Mouse (Mus musculus) macrophage (primary cell): ENCODE results near the gene Selp. TPM values are rescaled to one million over a fixed set of nuclear protein-coding genes. Genes with fewer than 3 reads are reported as not detected.

Source experiments
- H3K27ac ChIP-seq: fragments of 350-480 bp; formaldehyde crosslinking; 2 replicates; pipeline ENCODE4 v1.9.0; 2021
- H3K36me3 ChIP-seq: fragments of 350-480 bp; formaldehyde crosslinking; 2 replicates; pipeline ENCODE4 v1.9.0; 2021; ENCODE audit errors: inconsistent target
- H3K4me3 ChIP-seq: fragments of 350-480 bp; formaldehyde crosslinking; 2 replicates; pipeline ENCODE4 v1.9.0; 2021; ENCODE audit errors: inconsistent target
- H3K79me2 ChIP-seq: fragments of 350-480 bp; formaldehyde crosslinking; 2 replicates; pipeline ENCODE4 v1.9.0; 2021; ENCODE audit errors: inconsistent target
- WGBS: methylation state at CpG from one replicate; pipeline ENCODE4 v1.1.7; 2026; ENCODE audit warnings: inconsistent platforms; ENCODE audit not compliant: missing documents; 5-methylcytosine and 5-hydroxymethylcytosine counted together
- polyA plus RNA-seq: library from polyadenylated mRNA; stranded (reverse); fragments of 250-400 nt; gene quantifications from 3 replicates; pipeline ENCODE4 v1.2.4, GENCODE M21; 2018; ENCODE audit warnings: inconsistent platforms

Selp gene
- polyA plus RNA-seq, 1 experiment from 2014 or later = 0.69 TPM

DNA sequence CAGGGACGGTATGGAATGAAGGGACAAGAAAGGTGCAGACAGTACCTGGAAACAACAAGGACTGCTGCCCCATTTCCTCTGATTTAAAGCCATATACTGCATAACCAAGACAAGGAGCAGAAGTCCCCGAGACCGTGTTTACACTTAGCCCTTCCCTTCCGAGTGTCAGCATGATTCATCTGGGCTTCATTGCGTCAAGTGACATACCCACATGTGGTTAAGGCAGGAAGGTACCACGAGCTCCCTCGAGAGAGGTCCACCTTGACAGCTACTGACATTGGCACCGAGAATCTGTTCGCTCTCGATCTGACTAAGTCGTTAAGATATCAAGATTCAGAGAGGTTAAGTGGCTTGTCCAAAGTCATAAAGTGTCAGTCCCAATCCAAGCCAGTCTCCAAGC, 20.9 kb downstream of the Selp start:
- Histone ChIP-seq H3K4me3 (no peak overlapping the region), H3K27ac (peak overlapping the region; percentile 76), H3K79me2 (no peaks in the 10 kb centered on the region), H3K36me3 (no peaks in the 10 kb centered on the region)
- WGBS = 7% methylated on average over 11 of the region's 11 CpGs

GRCm38 (mm10) chr1:164136636-164137035, 21.6 kb downstream of the Selp start:
- no peaks in the 10 kb centered on the region for H3K79me2 ChIP-seq
- no peak overlapping the region for H3K4me3 ChIP-seq
- peak overlapping the region; percentile 76; the same call in 1 of the 2 replicates for H3K27ac ChIP-seq
- no peaks in the 10 kb centered on the region for H3K36me3 ChIP-seq
- 87% methylated on average over 6 of the region's 6 CpGs for WGBS

GRCm38 (mm10) chr1:164138365-164139130, 23.5 kb downstream of the Selp start:
- 4% methylated on average over 5 of the region's 5 CpGs for WGBS
- Histone ChIP-seq H3K27ac (no peak overlapping the region), H3K36me3 (no peaks in the 10 kb centered on the region), H3K79me2 (no peaks in the 10 kb centered on the region), H3K4me3 (no peak overlapping the region)

- WGBS = 75% methylated on average over 4 of the region's 4 CpGs
- Histone ChIP-seq H3K36me3 (no peaks in the 10 kb centered on the region), H3K79me2 (no peaks in the 10 kb centered on the region)
Observed at GRCm38 (mm10) chr1:164139464-164139863, 24.4 kb downstream of the Selp start.

DNA sequence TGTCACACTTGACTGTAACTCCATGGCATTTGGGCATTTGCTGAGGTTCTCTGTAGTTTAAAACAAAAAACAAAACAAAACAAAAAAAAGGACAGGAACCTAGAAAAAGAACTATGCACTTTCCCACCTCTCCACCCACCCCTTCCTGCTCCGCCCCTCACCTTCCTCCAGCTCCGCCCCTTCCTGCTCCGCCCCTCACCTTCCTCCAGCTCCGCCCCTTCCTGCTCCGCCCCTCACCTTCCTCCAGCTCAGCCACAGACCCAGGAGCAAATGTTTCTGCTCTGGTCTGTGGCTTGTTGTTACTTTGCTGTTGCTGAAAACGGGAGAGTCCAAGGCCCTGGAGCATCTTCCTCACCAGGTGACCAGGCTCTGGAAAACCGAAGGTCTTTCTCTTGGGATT, 34.0 kb downstream of the Selp start:
- Histone ChIP-seq H3K36me3 (no peaks in the 10 kb centered on the region), H3K4me3 (no peak overlapping the region), H3K79me2 (no peaks in the 10 kb centered on the region), H3K27ac (no peak overlapping the region)
- 74% methylated on average over 7 of the region's 7 CpGs for WGBS

More at GRCm38 (mm10) chr1:164139464-164139863, 24.4 kb downstream of the Selp start:
- Histone ChIP-seq H3K4me3 (no peak overlapping the region), H3K27ac (no peak overlapping the region)

GRCm38 (mm10) chr1:164151387-164152088, 36.5 kb downstream of the Selp start, which contains the start of gene F5:
Gene F5, plus strand, starts transcription at chr1:164151838.
- WGBS = 44% methylated on average over 16 of the region's 16 CpGs
- Histone ChIP-seq H3K27ac (no peak within 1 kb of the TSS), H3K4me3 (no peak within 1 kb of the TSS), H3K36me3 (no peaks in the 10 kb centered on the region), H3K79me2 (no peaks in the 10 kb centered on the region)

GRCm38 (mm10) chr1:164152836-164153235, 37.8 kb downstream of the Selp start:
- WGBS = 18% methylated on average over 5 of the region's 5 CpGs
- Histone ChIP-seq H3K27ac (no peak overlapping the region), H3K79me2 (no peaks in the 10 kb centered on the region), H3K4me3 (no peak overlapping the region), H3K36me3 (no peaks in the 10 kb centered on the region)

DNA sequence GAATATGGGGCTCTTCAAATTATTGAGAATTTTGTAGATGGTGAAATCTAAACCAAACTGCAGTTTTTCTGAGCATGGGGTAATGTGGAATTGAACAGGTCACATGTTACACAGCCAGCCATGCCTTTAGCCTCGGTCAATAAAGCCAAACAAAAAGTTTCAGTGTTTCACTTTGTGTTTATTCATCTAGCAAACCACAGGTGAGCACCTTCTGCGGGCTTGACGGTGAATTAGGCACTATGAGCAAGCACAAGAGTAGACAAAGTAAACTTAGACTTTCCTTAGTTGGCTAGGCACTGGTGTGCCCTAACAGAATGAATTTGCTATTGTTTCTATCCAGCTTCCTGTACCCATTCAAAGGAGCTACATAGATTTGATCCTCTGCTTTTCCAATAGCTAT, 39.9 kb downstream of the Selp start:
- 91% methylated on average over 3 of the region's 3 CpGs for WGBS
- H3K27ac ChIP-seq = no peak overlapping the region
- no peak overlapping the region for H3K4me3 ChIP-seq
- H3K36me3 ChIP-seq = no peaks in the 10 kb centered on the region
- H3K79me2 ChIP-seq = no peaks in the 10 kb centered on the region

- H3K36me3 ChIP-seq = no peaks in the 10 kb centered on the region
- WGBS = 88% methylated on average over 4 of the region's 4 CpGs
- H3K4me3 ChIP-seq = no peak overlapping the region
- H3K79me2 ChIP-seq = no peaks in the 10 kb centered on the region
- H3K27ac ChIP-seq = no peak overlapping the region
Observed at GRCm38 (mm10) chr1:164158571-164158970, 43.5 kb downstream of the Selp start.

DNA sequence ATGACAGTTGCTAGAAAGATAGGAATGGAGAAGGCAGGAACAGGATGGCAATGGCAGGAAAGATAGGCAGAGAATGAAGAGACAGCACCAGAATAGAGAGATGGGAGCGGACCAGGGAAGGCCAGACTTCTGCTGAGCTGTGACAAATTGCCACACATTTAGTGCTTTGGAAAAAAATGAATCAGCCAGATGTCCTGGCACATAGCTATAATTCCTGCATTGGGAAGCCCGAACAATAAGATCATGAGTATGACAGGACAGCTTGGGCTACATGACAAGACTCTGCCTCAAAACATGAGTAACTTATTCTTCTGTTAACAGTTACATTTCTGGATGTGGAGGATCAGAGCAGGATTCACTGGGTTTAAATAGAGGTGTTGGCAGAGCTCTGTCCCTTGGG, 44.7 kb downstream of the Selp start:
- 94% methylated on average over 2 of the region's 2 CpGs for WGBS
- Histone ChIP-seq H3K27ac (no peak overlapping the region), H3K36me3 (no peaks in the 10 kb centered on the region), H3K79me2 (no peaks in the 10 kb centered on the region), H3K4me3 (no peak overlapping the region)

GRCm38 (mm10) chr1:164162745-164163144, 47.7 kb downstream of the Selp start:
- Histone ChIP-seq H3K79me2 (no peaks in the 10 kb centered on the region), H3K36me3 (no peaks in the 10 kb centered on the region), H3K27ac (no peak overlapping the region), H3K4me3 (no peak overlapping the region)
- 89% methylated on average over 5 of the region's 5 CpGs for WGBS

DNA sequence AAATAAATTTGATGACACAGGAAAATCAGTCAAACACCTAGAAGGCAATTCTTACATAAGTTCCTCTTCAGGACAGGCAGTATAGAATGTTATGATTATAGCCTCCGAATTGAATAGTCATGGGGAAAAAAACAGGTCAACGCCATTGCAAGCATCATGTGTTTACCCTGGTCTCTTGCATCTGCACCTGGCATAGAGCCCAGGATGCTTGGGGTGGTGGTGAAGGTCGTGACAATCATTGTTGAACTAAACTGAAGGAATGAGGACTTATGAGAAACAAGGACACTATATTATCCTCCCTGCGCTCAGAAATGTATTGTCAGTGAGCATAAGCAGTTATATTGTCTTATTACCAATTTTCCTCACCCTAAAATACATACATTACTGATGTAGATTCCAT, 53.8 kb downstream of the Selp start:
- H3K79me2 ChIP-seq = no peaks in the 10 kb centered on the region
- H3K36me3 ChIP-seq = no peaks in the 10 kb centered on the region
- WGBS = 86% methylated on average over 4 of the region's 4 CpGs
- no peak overlapping the region for H3K4me3 ChIP-seq
- H3K27ac ChIP-seq = no peak overlapping the region

GRCm38 (mm10) chr1:164170434-164170833, 55.4 kb downstream of the Selp start:
- no peaks in the 10 kb centered on the region for H3K36me3 ChIP-seq
- no peaks in the 10 kb centered on the region for H3K79me2 ChIP-seq
- WGBS = 72% methylated on average over 2 of the region's 2 CpGs
- H3K27ac ChIP-seq = no peak overlapping the region
- H3K4me3 ChIP-seq = no peak overlapping the region

DNA sequence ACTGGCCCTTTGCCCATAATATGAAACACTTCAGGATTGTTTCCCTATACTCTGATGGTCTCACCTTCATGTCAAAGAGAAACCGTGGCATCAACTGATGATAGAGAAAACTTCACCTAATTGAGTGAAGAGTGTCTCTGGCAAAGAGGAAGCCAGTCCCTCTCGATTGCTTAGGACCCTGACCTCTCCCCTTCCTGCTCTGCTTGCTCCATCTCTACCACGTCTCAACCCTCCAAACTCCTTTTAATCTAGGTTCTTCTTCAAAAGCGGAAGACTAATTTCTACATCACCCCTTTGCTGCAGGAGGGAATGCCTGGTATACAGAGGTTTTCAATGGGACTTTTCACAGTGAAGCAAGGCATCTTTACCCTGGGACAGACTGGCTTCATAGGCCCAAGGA, 58.1 kb downstream of the Selp start:
- Histone ChIP-seq H3K79me2 (no peaks in the 10 kb centered on the region), H3K4me3 (no peak overlapping the region), H3K27ac (no peak overlapping the region), H3K36me3 (no peaks in the 10 kb centered on the region)
- WGBS = 72% methylated on average over 4 of the region's 4 CpGs

DNA sequence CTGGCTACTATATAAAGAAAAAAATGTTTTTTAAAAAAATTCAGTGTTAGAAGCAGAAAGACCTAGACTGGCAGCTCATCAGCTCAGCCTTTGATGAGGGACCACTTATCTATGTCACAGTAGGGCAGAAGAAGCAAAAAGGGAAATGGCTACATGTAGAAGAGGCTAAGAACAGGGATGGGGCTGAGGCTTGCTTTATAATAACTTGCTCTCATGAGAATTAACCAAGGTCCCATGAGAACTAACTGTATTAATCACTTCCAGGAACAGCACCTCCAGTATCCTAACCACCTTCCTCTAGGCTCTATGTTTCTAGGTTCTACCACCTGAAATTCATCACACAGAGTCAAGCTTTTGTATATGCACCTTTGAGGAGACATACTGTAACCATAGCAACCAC, 61.8 kb downstream of the Selp start:
- Histone ChIP-seq H3K36me3 (no peaks in the 10 kb centered on the region), H3K79me2 (no peaks in the 10 kb centered on the region), H3K4me3 (no peak overlapping the region), H3K27ac (no peak overlapping the region)
